Mouse (Mus musculus) hindbrain, embryonic 13.5 days (tissue): ENCODE data around the gene Capn9. TPM values are rescaled to one million over a fixed set of nuclear protein-coding genes. Genes with fewer than 3 reads are reported as not detected.

Experiments
- ATAC-seq: fragments of 200-750 bp; cut with Nextera tagmentation; 2 replicates; pipeline ENCODE4 v1.8.0; 2017; ENCODE audit warnings: moderate TSS enrichment; ENCODE audit not compliant: low FRiP score
- H3K27ac ChIP-seq: fragments of 300-500 bp; sonication (generic); 2 replicates; pipeline ENCODE4 v1.5.1; 2015; ENCODE audit warnings: inconsistent platforms, mild to moderate bottlenecking, moderate library complexity
- H3K27me3 ChIP-seq: fragments of 300-500 bp; sonication (generic); 2 replicates; pipeline ENCODE4 v1.6.1; 2015; ENCODE audit warnings: mild to moderate bottlenecking, inconsistent platforms
- H3K36me3 ChIP-seq: fragments of 300-500 bp; sonication (generic); 2 replicates; pipeline ENCODE4 v1.6.1; 2015; ENCODE audit warnings: mild to moderate bottlenecking, inconsistent platforms
- H3K4me1 ChIP-seq: fragments of 300-500 bp; sonication (generic); replicated peaks from 2 replicates; pipeline ENCODE4 v1.6.1; 2015; ENCODE audit warnings: inconsistent platforms
- H3K4me2 ChIP-seq: fragments of 300-500 bp; sonication (generic); 2 replicates; pipeline ENCODE4 v1.6.1; 2015; ENCODE audit warnings: inconsistent platforms, mild to moderate bottlenecking, moderate library complexity
- H3K4me3 ChIP-seq: fragments of 300-500 bp; sonication (generic); 2 replicates; pipeline ENCODE4 v1.5.1; 2015; ENCODE audit warnings: mild to moderate bottlenecking, inconsistent platforms
- H3K9ac ChIP-seq: fragments of 300-500 bp; sonication (generic); 2 replicates; pipeline ENCODE4 v1.6.1; 2015; ENCODE audit warnings: mild to moderate bottlenecking, inconsistent platforms
- H3K9me3 ChIP-seq: fragments of 300-500 bp; sonication (generic); 2 replicates; pipeline ENCODE4 v1.6.1; 2016; ENCODE audit warnings: inconsistent platforms
- WGBS: fragments of 180-500 bp; shearing (Covaris S2); methylation state at CpG from one replicate; pipeline ENCODE4 v1.1.7; 2015; 5-methylcytosine and 5-hydroxymethylcytosine counted together
- polyA plus RNA-seq: library from polyadenylated mRNA; unstranded; fragments of >200 nt; fragmentation: Nextera tagmentation; extraction: Ambion mirVana; gene quantifications from 2 replicates; pipeline ENCODE4 v1.2.1, GENCODE M21; 2015

Capn9 gene
- polyA plus RNA-seq, 1 experiment from 2014 or later = 0.06 TPM

DNA sequence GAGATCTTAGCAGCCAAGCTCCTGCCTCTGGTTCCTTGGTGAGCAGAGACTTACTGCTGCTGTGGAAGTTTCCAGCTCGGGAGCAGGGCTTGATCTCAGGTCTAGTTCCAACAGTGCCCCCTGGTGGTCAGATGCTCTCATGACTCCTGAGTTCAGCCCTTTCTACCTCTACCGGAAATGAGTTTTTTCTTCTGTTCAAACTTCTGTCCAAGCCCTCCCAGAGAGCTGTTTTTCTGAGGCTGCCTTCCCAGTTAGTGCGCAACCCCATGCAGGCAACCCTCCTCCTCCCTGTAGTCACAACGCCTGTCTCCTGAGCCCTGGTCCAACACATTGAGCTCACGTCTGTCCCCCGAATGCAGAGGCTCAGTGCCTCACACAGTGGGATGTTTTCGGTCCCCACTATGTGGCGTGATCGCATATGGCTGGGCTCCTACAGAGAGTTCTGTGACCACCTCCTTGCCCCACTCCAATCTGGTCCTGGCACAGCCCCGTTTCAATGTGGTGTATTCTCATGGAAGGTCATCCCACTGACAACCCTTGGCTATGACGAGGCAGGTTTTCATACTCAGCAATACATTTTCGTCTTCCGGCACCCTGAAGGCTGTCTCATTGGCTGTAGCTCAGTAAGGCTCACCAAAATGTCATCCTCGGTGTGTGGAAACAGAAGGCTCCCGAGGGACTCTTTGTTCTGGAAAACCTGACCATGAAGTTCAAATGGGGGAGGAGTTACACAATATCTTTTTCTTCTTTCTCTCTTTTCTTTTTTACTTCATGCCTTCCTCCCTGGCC, 2.2 kb upstream of the Capn9 start:
- 0 out of 2 replicates have a peak overlapping the region, but pooled peaks have one; percentile 1 for H3K9ac ChIP-seq
- H3K4me2 ChIP-seq = no peak overlapping the region
- no peaks in the 10 kb centered on the region for H3K9me3 ChIP-seq
- ATAC-seq = peak; percentile 46; the same call in 1 of the 2 replicates
- 60% methylated on average over 15 of the region's 15 CpGs for WGBS
- no peak overlapping the region for H3K27ac ChIP-seq
- peaks cover 9% of the 10 kb centered on the region; the same call in 1 of the 2 replicates for H3K4me1 ChIP-seq
- 0 out of 2 replicates have a peak, but pooled peaks cover 4% of the 10 kb centered on the region for H3K27me3 ChIP-seq
- no peaks in the 10 kb centered on the region for H3K36me3 ChIP-seq
- H3K4me3 ChIP-seq = no peak overlapping the region

DNA sequence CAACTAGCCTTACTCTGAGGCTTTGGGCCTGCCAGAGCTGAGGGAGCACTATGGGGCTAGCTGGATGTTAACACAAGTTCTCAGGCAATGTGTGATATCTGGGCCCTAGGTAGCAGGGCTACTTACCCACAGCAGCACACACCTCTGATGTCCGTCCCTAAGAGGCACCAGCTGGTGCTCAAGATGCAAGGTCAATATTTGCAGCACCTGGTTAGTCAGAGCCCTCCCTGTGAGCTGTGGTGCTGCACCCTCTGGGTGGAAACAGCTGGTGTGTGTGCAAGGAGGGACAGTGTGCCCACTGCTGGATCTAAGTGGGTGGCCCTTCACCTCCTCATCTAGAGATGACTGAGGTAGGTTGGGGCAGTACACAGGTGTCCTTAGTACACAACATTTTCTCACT, 840 bp downstream of the Capn9 start:
- Histone ChIP-seq H3K4me3 (no peak overlapping the region), H3K9ac (no peak overlapping the region), H3K36me3 (no peaks in the 10 kb centered on the region), H3K4me1 (0 out of 2 replicates have a peak, but pooled peaks cover 2% of the 10 kb centered on the region), H3K4me2 (no peak overlapping the region), H3K9me3 (no peaks in the 10 kb centered on the region), H3K27me3 (0 out of 2 replicates have a peak, but pooled peaks cover 4% of the 10 kb centered on the region), H3K27ac (no peak overlapping the region)
- no peak for ATAC-seq
- WGBS = 89% methylated on average over 1 of the region's 1 CpGs

DNA sequence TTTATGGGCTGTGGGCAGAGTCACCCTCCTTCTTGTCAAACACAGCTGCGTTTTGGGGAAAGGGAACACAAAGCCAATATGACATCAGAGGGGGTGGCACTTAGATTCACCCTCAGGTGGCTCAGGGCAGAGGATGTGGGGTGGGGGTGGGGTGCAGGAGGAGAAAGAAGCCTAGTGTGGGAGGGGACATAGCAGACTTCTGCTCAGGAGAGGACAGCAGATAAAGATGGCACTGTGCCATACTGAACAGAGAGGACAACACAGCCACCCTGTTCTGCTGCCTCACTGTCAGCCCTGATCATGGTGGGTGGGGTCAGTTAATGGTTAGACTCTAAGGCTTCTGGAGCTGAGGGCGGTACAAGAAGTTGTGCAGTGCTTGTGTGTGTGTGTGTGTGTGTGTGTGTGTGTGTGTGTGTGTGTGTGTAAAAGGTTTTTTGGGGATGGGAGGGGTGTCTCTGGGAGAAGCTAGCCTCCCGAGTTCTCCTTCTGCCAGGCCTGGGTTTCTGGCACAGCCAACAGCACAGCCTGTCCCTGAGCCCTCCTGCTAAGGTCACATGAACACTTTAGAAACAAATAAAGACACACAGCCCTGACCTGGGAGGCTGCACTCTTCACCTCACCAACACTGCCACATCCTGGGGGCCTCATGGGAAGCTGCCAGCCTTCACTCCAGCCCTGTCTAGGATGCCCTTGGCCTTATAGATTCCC, 10.0 kb downstream of the Capn9 start:
- Histone ChIP-seq H3K9ac (peak overlapping the region; percentile 31; the same call in 1 of the 2 replicates), H3K4me2 (no peak overlapping the region), H3K9me3 (no peaks in the 10 kb centered on the region), H3K4me3 (no peak overlapping the region), H3K36me3 (no peaks in the 10 kb centered on the region), H3K27ac (no peak overlapping the region), H3K4me1 (0 out of 2 replicates have a peak, but pooled peaks cover 3% of the 10 kb centered on the region), H3K27me3 (no peaks in the 10 kb centered on the region)
- ATAC-seq = peak; percentile 61; the same call in 1 of the 2 replicates
- 42% methylated on average over 3 of the region's 3 CpGs for WGBS

- H3K4me1 ChIP-seq = 0 out of 2 replicates have a peak, but pooled peaks cover 3% of the 10 kb centered on the region
- no peak overlapping the region for H3K9ac ChIP-seq
- no peaks in the 10 kb centered on the region for H3K36me3 ChIP-seq
- H3K4me2 ChIP-seq = no peak overlapping the region
- H3K27me3 ChIP-seq = no peaks in the 10 kb centered on the region
- H3K4me3 ChIP-seq = no peak overlapping the region
- ATAC-seq = no peak
- no peak overlapping the region for H3K27ac ChIP-seq
- H3K9me3 ChIP-seq = no peaks in the 10 kb centered on the region
- WGBS = 65% methylated on average over 2 of the region's 2 CpGs
Observed at GRCm38 (mm10) chr8:124586556-124586955, 10.6 kb downstream of the Capn9 start.

DNA sequence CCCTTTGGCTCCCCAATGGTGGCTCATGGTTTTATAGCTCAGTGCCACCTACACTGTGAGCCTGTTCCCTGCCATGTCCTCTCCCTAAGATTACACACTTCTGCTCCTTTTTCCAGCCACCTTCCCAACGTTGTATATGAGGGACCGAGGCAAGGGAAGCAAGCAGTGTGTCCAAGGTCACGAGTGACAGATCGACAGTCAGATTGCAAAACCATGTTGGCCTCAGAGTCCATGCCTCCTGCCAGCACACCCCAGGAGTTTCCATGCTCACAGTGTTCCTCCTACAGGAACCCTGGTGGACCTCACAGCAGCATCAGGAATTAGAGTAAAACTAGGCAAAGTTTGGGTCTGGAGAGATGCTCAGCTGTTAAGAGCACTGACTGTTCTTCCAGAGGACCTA, 13.5 kb downstream of the Capn9 start:
- WGBS = 82% methylated on average over 4 of the region's 4 CpGs
- ATAC-seq = no peak
- H3K4me2 ChIP-seq = no peak overlapping the region

GRCm38 (mm10) chr8:124604066-124604465, 28.2 kb downstream of the Capn9 start:
- Histone ChIP-seq H3K27ac (no peak overlapping the region), H3K4me2 (no peak overlapping the region), H3K27me3 (0 out of 2 replicates have a peak, but pooled peaks cover 18% of the 10 kb centered on the region), H3K4me1 (no peaks in the 10 kb centered on the region), H3K36me3 (no peaks in the 10 kb centered on the region), H3K9ac (no peak overlapping the region), H3K9me3 (no peaks in the 10 kb centered on the region), H3K4me3 (no peak overlapping the region)
- ATAC-seq = no peak
- 72% methylated on average over 5 of the region's 5 CpGs for WGBS

More for the DNA sequence above, 13.5 kb downstream of the Capn9 start:
- no peak overlapping the region for H3K4me3 ChIP-seq
- no peak overlapping the region for H3K27ac ChIP-seq
- no peaks in the 10 kb centered on the region for H3K27me3 ChIP-seq
- no peak overlapping the region for H3K9ac ChIP-seq
- H3K4me1 ChIP-seq = 0 out of 2 replicates have a peak, but pooled peaks cover 3% of the 10 kb centered on the region
- no peaks in the 10 kb centered on the region for H3K36me3 ChIP-seq
- H3K9me3 ChIP-seq = no peaks in the 10 kb centered on the region

DNA sequence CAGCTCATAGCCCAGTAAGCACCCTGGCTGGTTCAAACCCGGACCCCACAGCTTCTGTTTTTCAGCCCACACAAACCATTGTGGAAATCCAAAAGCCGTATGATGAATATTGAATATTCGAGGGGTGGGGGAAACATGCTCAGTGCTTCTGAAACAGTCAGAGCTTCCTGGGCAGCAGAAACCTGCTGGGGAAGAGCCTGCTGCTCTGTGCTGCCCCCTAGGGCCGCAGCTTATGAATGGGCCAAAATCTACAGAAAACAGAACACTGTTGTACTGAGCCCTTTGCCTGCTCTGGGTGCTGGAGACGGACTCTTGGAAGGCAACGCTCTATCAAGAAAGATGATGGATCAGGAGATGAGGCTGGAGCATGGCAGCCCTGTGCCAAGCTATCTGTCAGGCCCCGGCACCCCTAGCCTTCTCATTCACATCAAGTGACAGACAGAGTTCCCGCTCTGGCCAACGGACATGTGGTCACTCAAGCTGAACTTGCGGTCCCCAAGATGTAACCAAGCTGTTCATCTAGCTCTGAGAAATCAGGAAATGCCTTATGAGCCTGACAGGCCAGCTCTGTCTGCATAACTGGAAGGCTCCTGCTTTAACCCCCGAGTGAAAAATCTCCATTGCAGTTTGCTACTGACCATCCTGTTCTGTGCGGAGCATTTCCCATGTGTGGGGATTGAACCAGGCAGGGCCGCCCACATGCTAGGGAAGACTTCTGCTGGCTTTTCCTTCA, 32.5 kb downstream of the Capn9 start:
- Histone ChIP-seq H3K9me3 (no peaks in the 10 kb centered on the region), H3K27ac (no peak overlapping the region), H3K4me2 (no peak overlapping the region), H3K36me3 (no peaks in the 10 kb centered on the region), H3K27me3 (0 out of 2 replicates have a peak, but pooled peaks cover 18% of the 10 kb centered on the region), H3K9ac (no peak overlapping the region), H3K4me1 (peaks cover 8% of the 10 kb centered on the region; the same call in 1 of the 2 replicates), H3K4me3 (no peak overlapping the region)
- 73% methylated on average over 13 of the region's 13 CpGs for WGBS
- ATAC-seq = no peak

DNA sequence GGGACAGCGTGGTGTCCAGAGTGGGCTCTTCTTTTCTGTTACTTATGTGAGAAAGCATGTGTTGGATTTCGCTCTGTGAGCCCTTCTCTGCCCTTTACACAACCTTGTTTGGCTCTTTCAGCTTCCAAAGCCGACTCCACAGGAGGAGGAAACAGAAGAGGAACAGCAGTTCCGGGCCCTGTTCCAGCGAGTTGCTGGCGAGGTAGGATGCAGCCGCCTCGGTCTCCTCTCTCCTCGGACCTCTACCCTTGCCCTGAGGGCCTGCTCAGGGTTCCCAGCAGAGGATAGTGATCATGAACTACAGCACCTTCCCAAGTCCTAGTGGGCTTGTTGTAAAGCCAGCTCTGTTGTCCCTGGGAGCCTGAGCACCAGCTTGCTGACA, 33.1 kb downstream of the Capn9 start:
- H3K4me2 ChIP-seq = no peak overlapping the region
- H3K4me3 ChIP-seq = no peak overlapping the region
- no peak for ATAC-seq
- no peaks in the 10 kb centered on the region for H3K9me3 ChIP-seq
- H3K9ac ChIP-seq = no peak overlapping the region
- no peak overlapping the region for H3K27ac ChIP-seq
- no peaks in the 10 kb centered on the region for H3K36me3 ChIP-seq
- H3K27me3 ChIP-seq = 0 out of 2 replicates have a peak, but pooled peaks cover 13% of the 10 kb centered on the region
- H3K4me1 ChIP-seq = peaks cover 8% of the 10 kb centered on the region; the same call in 1 of the 2 replicates
- 82% methylated on average over 9 of the region's 9 CpGs for WGBS

GRCm38 (mm10) chr8:124614325-124614724, 38.4 kb downstream of the Capn9 start:
- no peak overlapping the region for H3K4me2 ChIP-seq
- H3K27me3 ChIP-seq = peaks cover 13% of the 10 kb centered on the region
- WGBS = 85% methylated on average over 5 of the region's 6 CpGs
- H3K9me3 ChIP-seq = no peaks in the 10 kb centered on the region
- H3K4me3 ChIP-seq = no peak overlapping the region
- no peak for ATAC-seq
- no peak overlapping the region for H3K9ac ChIP-seq
- peaks cover 17% of the 10 kb centered on the region for H3K4me1 ChIP-seq
- no peaks in the 10 kb centered on the region for H3K36me3 ChIP-seq
- no peak overlapping the region for H3K27ac ChIP-seq

- peak overlapping the region; percentile 58 for H3K4me2 ChIP-seq
- H3K9ac ChIP-seq = peak overlapping the region; percentile 64
- WGBS = 14% methylated on average over 17 of the region's 17 CpGs
- H3K36me3 ChIP-seq = no peaks in the 10 kb centered on the region
- H3K9me3 ChIP-seq = no peaks in the 10 kb centered on the region
- peak overlapping the region; percentile 2; the same call in 1 of the 2 replicates for H3K27ac ChIP-seq
- H3K4me1 ChIP-seq = peaks cover 13% of the 10 kb centered on the region
- ATAC-seq = peak; percentile 79
- H3K4me3 ChIP-seq = peak overlapping the region; percentile 40
- H3K27me3 ChIP-seq = peaks cover 13% of the 10 kb centered on the region
Observed at GRCm38 (mm10) chr8:124617266-124617869, 41.5 kb downstream of the Capn9 start.

DNA sequence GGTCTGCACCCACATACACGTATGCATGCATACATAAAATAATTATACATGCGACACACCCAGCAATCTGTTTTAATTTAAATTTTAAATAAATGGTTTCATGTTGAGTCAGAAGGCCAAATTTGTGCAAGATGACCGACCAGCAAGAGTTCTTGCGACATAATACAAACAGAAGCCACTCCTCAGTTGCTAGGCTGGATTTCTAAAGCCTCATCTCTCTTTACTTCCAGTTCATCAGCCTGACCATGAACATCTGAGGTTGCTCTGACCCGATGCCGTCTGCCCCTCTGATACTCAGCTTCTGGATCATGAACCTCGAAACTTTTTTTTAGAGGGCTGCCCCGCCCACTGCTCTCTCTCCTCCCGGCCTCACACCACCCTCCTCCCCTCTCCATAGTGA, 42.3 kb downstream of the Capn9 start:
- peaks cover 13% of the 10 kb centered on the region for H3K4me1 ChIP-seq
- no peaks in the 10 kb centered on the region for H3K9me3 ChIP-seq
- H3K9ac ChIP-seq = no peak overlapping the region
- H3K4me3 ChIP-seq = no peak overlapping the region
- H3K27me3 ChIP-seq = peaks cover 13% of the 10 kb centered on the region
- 56% methylated on average over 9 of the region's 9 CpGs for WGBS
- ATAC-seq = no peak
- no peak overlapping the region for H3K27ac ChIP-seq
- H3K4me2 ChIP-seq = no peak overlapping the region
- no peaks in the 10 kb centered on the region for H3K36me3 ChIP-seq
